Mouse (Mus musculus): ENCODE data around the gene Phkg2. TPM values are rescaled to one million over a fixed set of nuclear protein-coding genes. Genes with fewer than 3 reads are reported as not detected.
"Not testable (repeated sequence)": the region's sequence is repeated elsewhere in the genome, so short reads cannot be mapped to it uniquely, and the experiment has no call there.

Gene Phkg2
- polyA plus RNA-seq, 1 experiment, result 79.5 TPM

DNA sequence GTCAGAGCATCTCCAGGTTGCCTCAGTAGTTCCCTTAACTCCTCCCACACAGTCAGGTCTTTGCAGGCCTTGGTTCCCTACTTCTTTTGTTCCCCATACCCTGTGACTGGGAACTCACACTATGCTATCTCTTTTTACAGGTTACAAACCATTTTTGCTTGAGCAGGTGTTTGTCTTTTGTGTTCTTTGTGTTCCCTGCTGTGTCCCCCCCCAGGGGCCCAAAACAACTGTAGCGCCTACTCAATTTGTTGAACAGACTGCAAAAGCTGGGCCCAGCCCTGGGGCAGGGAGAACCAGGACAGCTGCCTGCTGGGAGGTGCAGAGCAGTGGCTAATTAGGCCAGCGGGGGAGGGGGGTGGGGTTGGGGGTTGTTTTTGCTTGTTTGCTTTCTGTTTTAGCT lies 44.8 kb downstream of the Phkg2 start:
- no peak for DNase-seq (ENCODE audit: low read depth in 1 of 2, low spot score in 2 of 2)
- Histone ChIP-seq H3K4me1 (ENCODE audit: control insufficient read depth, insufficient read depth, insufficient read length) (peaks cover 7% of the 10 kb centered on the region), H3K36me3 (ENCODE audit: control insufficient read depth, insufficient read depth, low read length) (no peaks in the 10 kb centered on the region), H3K27me3 (ENCODE audit: control insufficient read depth, insufficient read depth, low read length) (0 out of 2 replicates have a peak, but pooled peaks cover 3% of the 10 kb centered on the region), H3K27ac (ENCODE audit: insufficient read depth, low read length) (no peak overlapping the region), H3K4me3 (ENCODE audit: extremely low read depth, insufficient read depth, insufficient read length) (no peak overlapping the region)
- no peak for TF ChIP-seq POLR2A (IDR thresholded peaks at IDR 0.05; ENCODE audit: low read depth, low read length)
- TF ChIP-seq CTCF (IDR thresholded peaks at IDR 0.05; ENCODE audit: extremely low read depth, insufficient read depth, insufficient read length, insufficient replicate concordance), result no peak
- WGBS, result 93% methylated on average over 2 of the region's 2 CpGs

DNA sequence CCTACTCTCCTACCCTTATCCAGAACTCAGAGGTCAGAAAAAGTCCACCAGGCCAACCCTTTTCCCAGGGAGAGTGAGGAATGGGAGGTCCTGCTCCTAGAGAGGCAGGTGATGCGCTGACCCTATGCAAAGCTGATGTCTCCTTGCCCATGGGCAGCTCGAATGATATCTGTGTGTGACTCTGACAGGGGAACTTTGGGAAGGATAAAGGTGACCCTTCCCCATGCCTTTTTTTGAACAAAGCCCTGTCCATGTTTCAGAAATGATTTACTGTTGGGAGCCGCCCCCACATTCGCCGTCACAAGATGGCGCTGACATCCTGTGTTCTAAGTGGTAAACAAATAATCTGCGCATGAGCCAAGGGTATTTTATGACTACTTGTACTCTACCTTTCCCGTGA lies 45.3 kb downstream of the Phkg2 start:
- not testable (repeated sequence) for H3K27me3 ChIP-seq (ENCODE audit: control insufficient read depth, insufficient read depth, low read length); DNase-seq (ENCODE audit: low read depth in 1 of 2, low spot score in 2 of 2); H3K4me1 ChIP-seq (ENCODE audit: control insufficient read depth, insufficient read depth, insufficient read length); H3K4me3 ChIP-seq (ENCODE audit: extremely low read depth, insufficient read depth, insufficient read length); H3K36me3 ChIP-seq (ENCODE audit: control insufficient read depth, insufficient read depth, low read length); H3K27ac ChIP-seq (ENCODE audit: insufficient read depth, low read length)
- 90% methylated on average over 7 of the region's 8 CpGs for WGBS

DNA sequence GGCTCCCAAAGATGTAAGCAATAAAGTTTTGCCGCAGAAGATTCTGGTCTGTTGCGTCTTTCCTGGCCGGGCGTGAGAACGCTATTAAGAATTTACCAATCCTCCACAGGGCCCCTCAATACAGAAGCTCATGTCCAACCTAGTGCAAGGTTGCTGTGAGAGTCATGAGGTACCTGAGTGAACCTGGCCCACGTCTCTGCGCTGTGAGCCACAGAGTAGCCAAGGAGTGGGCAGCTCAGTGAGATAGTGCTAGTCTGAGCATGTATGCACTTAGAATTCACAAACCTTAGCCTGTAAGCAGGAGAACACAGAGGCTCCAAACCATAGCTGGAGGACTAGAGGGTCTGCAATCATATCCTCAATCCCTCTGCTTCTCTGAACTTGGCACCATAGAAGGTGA lies 52.9 kb downstream of the Phkg2 start:
- TF ChIP-seq POLR2A (IDR thresholded peaks at IDR 0.05; ENCODE audit: low read depth, low read length) (no peak), CTCF (IDR thresholded peaks at IDR 0.05; ENCODE audit: extremely low read depth, insufficient read depth, insufficient read length, insufficient replicate concordance) (no peak)
- Histone ChIP-seq H3K36me3 (ENCODE audit: control insufficient read depth, insufficient read depth, low read length) (no peaks in the 10 kb centered on the region), H3K4me1 (ENCODE audit: control insufficient read depth, insufficient read depth, insufficient read length) (no peaks in the 10 kb centered on the region), H3K27ac (ENCODE audit: insufficient read depth, low read length) (no peak overlapping the region), H3K4me3 (ENCODE audit: extremely low read depth, insufficient read depth, insufficient read length) (no peak overlapping the region), H3K27me3 (ENCODE audit: control insufficient read depth, insufficient read depth, low read length) (no peaks in the 10 kb centered on the region)
- 97% methylated on average over 7 of the region's 7 CpGs for WGBS
- DNase-seq (ENCODE audit: low read depth in 1 of 2, low spot score in 2 of 2), result no peak

DNA sequence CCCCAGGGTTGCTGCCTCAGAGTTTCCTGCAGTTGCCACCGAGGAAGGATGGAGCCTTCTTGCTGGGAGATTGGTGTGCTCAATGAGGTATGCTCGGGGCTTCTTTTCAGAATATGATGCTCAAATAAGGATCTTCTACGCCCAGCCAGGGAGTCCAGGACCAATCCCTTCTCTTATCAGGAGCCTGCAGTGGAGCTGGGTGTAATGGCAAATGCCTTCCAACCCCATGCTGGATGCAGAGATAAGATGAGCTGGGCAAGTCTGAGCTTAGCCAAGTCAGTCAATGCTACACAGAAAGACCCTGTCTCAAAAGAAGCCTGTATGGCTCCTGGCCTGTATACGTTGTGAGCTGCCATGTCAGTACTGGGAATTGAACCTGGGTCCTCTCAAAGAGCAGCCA lies 53.3 kb downstream of the Phkg2 start:
- H3K27me3 ChIP-seq (ENCODE audit: control insufficient read depth, insufficient read depth, low read length), result no peaks in the 10 kb centered on the region
- TF ChIP-seq CTCF (IDR thresholded peaks at IDR 0.05; ENCODE audit: extremely low read depth, insufficient read depth, insufficient read length, insufficient replicate concordance) (no peak), POLR2A (IDR thresholded peaks at IDR 0.05; ENCODE audit: low read depth, low read length) (no peak)
- H3K4me1 ChIP-seq (ENCODE audit: control insufficient read depth, insufficient read depth, insufficient read length), result no peaks in the 10 kb centered on the region
- H3K27ac ChIP-seq (ENCODE audit: insufficient read depth, low read length), result no peak overlapping the region
- H3K36me3 ChIP-seq (ENCODE audit: control insufficient read depth, insufficient read depth, low read length), result no peaks in the 10 kb centered on the region
- no peak overlapping the region for H3K4me3 ChIP-seq (ENCODE audit: extremely low read depth, insufficient read depth, insufficient read length)
- no peak for DNase-seq (ENCODE audit: low read depth in 1 of 2, low spot score in 2 of 2)
- 74% methylated on average over 4 of the region's 4 CpGs for WGBS

DNA sequence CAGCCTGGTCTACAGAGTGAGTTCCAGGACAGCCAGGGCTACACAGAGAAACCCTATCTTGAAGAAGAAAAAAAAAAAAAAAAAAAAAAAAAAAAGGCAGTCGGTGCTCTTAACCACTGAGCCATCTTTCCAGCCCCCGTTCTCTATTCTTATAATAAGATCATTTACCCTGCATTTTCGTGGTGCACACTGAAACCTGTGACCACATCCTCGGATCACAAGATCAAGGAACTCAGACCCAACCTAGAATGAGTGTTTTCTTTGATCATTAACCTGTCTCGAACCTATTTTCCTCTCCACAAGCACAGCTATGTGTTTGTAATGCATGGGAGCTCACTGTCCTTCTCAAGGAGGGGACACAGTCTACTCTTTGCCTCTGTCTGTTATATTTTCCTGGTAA lies 55.5 kb downstream of the Phkg2 start:
- Histone ChIP-seq H3K4me1 (ENCODE audit: control insufficient read depth, insufficient read depth, insufficient read length) (0 out of 2 replicates have a peak, but pooled peaks cover 2% of the 10 kb centered on the region), H3K4me3 (ENCODE audit: extremely low read depth, insufficient read depth, insufficient read length) (no peak overlapping the region), H3K27me3 (ENCODE audit: control insufficient read depth, insufficient read depth, low read length) (no peaks in the 10 kb centered on the region), H3K36me3 (ENCODE audit: control insufficient read depth, insufficient read depth, low read length) (no peaks in the 10 kb centered on the region), H3K27ac (ENCODE audit: insufficient read depth, low read length) (no peak overlapping the region)
- TF ChIP-seq CTCF (IDR thresholded peaks at IDR 0.05; ENCODE audit: extremely low read depth, insufficient read depth, insufficient read length, insufficient replicate concordance), result no peak
- no peak for TF ChIP-seq POLR2A (IDR thresholded peaks at IDR 0.05; ENCODE audit: low read depth, low read length)
- peak in 1 of 2 experiments; percentile 44 for DNase-seq (ENCODE audit: low read depth in 1 of 2, low spot score in 2 of 2)
- WGBS, result 53% methylated on average over 5 of the region's 5 CpGs

DNA sequence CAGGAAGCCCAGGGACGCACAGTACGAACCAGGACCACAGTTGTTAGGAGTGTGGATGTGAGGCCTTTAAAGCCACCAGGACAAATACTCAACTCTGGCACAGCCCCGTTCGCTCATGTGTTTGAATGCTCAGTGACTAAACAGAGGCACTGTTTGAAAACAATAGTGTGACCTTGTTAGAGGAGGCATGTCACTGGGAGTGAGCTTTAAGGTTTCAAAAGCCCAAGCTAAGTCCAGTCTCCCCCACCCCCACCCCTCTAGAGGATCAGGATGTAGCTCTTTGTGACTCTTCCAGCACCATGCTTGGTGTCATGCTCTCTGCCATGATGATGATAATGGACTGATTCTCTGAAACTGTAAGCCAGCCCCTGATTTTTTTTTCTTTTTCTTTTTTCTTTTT lies 58.3 kb downstream of the Phkg2 start:
- TF ChIP-seq POLR2A (IDR thresholded peaks at IDR 0.05; ENCODE audit: low read depth, low read length) (no peak), CTCF (IDR thresholded peaks at IDR 0.05; ENCODE audit: extremely low read depth, insufficient read depth, insufficient read length, insufficient replicate concordance) (no peak)
- no peak for DNase-seq (ENCODE audit: low read depth in 1 of 2, low spot score in 2 of 2)
- H3K27ac ChIP-seq (ENCODE audit: insufficient read depth, low read length), result no peak overlapping the region
- H3K4me1 ChIP-seq (ENCODE audit: control insufficient read depth, insufficient read depth, insufficient read length), result 0 out of 2 replicates have a peak, but pooled peaks cover 2% of the 10 kb centered on the region
- no peak overlapping the region for H3K4me3 ChIP-seq (ENCODE audit: extremely low read depth, insufficient read depth, insufficient read length)
- WGBS, result 95% methylated on average over 4 of the region's 4 CpGs
- no peaks in the 10 kb centered on the region for H3K36me3 ChIP-seq (ENCODE audit: control insufficient read depth, insufficient read depth, low read length)
- no peaks in the 10 kb centered on the region for H3K27me3 ChIP-seq (ENCODE audit: control insufficient read depth, insufficient read depth, low read length)

Other genes with a start within 250 kb of the Phkg2 start
- 7.8 and 12.1 TPM in 2 replicates for gene Zfp768, start 227.8 kb upstream of the Phkg2 start, polyA plus RNA-seq (2012; rRNA removed)
- 7.2 and 10.0 TPM in 2 replicates for gene Zfp747, start 197.3 kb upstream of the Phkg2 start, polyA plus RNA-seq (2012; rRNA removed)
- gene 9130019O22Rik, start 186.2 kb upstream of the Phkg2 start, polyA plus RNA-seq (2012; rRNA removed), result 3.2 and 3.7 TPM in 2 replicates
- 4.3 and 6.4 TPM in 2 replicates for gene E430018J23Rik, start 179.7 kb upstream of the Phkg2 start, polyA plus RNA-seq (2012; rRNA removed)
- 6.1 TPM in 2 replicates for gene Zfp764, start 166.5 kb upstream of the Phkg2 start, polyA plus RNA-seq (2012; rRNA removed)
- 24.9 and 35.9 TPM in 2 replicates for gene Zfp688, start 151.3 kb upstream of the Phkg2 start, polyA plus RNA-seq (2012; rRNA removed)
- gene Zfp689, start 124.2 kb upstream of the Phkg2 start, polyA plus RNA-seq (2012; rRNA removed), result 4.1 and 6.2 TPM in 2 replicates
- 76.5 and 84.4 TPM in 2 replicates for gene Prr14, start 113.7 kb upstream of the Phkg2 start, polyA plus RNA-seq (2012; rRNA removed)
- 56.1 and 61.0 TPM in 2 replicates for gene Fbrs, start 94.1 kb upstream of the Phkg2 start, polyA plus RNA-seq (2012; rRNA removed)
- 37.7 and 38.5 TPM in 2 replicates for gene Srcap, start 61.4 kb upstream of the Phkg2 start, polyA plus RNA-seq (2012; rRNA removed)
- gene Gm42715, start 53.8 kb upstream of the Phkg2 start, polyA plus RNA-seq (2012; rRNA removed), result 12.0 and 14.6 TPM in 2 replicates
- 4.8 TPM in 2 replicates for gene Tmem265, start 11.9 kb upstream of the Phkg2 start, polyA plus RNA-seq (2012; rRNA removed)
- 1.6 and 2.2 TPM in 2 replicates for gene Ccdc189, start 15.3 kb downstream of the Phkg2 start, polyA plus RNA-seq (2012; rRNA removed)
- 25.8 and 29.3 TPM in 2 replicates for gene Rnf40, start 15.4 kb downstream of the Phkg2 start, polyA plus RNA-seq (2012; rRNA removed)
- 4.9 and 5.4 TPM in 2 replicates for gene Zfp629, start 42.5 kb downstream of the Phkg2 start, polyA plus RNA-seq (2012; rRNA removed)
- 17.7 and 26.1 TPM in 2 replicates for gene Bcl7c, start 135.6 kb downstream of the Phkg2 start, polyA plus RNA-seq (2012; rRNA removed)
- 0.91 and 1.4 TPM in 2 replicates for gene Ctf1, start 139.4 kb downstream of the Phkg2 start, polyA plus RNA-seq (2012; rRNA removed)
- gene Ctf2, start 158.8 kb downstream of the Phkg2 start, polyA plus RNA-seq (2012; rRNA removed), result not detected in 2 replicates
- gene Fbxl19, start 171.2 kb downstream of the Phkg2 start, polyA plus RNA-seq (2012; rRNA removed), result 17.4 and 23.6 TPM in 2 replicates
- 50.3 and 62.9 TPM in 2 replicates for gene Orai3, start 196.5 kb downstream of the Phkg2 start, polyA plus RNA-seq (2012; rRNA removed)
- gene Setd1a, start 203.3 kb downstream of the Phkg2 start, polyA plus RNA-seq (2012; rRNA removed), result 13.9 and 14.9 TPM in 2 replicates
- gene Gm49388, start 212.3 kb downstream of the Phkg2 start, polyA plus RNA-seq (2012; rRNA removed), result not detected in 2 replicates
- 22.7 and 23.6 TPM in 2 replicates for gene Hsd3b7, start 227.3 kb downstream of the Phkg2 start, polyA plus RNA-seq (2012; rRNA removed)